Mouse (Mus musculus) retina, embryonic 14.5 days (tissue): ENCODE data around the gene B230219D22Rik.

Experiments
- DNase-seq: peaks from one replicate; pipeline ENCODE4 v3.0.0-alpha.2; 2015; ENCODE audit warnings: low spot score

The B230219D22Rik gene

DNA sequence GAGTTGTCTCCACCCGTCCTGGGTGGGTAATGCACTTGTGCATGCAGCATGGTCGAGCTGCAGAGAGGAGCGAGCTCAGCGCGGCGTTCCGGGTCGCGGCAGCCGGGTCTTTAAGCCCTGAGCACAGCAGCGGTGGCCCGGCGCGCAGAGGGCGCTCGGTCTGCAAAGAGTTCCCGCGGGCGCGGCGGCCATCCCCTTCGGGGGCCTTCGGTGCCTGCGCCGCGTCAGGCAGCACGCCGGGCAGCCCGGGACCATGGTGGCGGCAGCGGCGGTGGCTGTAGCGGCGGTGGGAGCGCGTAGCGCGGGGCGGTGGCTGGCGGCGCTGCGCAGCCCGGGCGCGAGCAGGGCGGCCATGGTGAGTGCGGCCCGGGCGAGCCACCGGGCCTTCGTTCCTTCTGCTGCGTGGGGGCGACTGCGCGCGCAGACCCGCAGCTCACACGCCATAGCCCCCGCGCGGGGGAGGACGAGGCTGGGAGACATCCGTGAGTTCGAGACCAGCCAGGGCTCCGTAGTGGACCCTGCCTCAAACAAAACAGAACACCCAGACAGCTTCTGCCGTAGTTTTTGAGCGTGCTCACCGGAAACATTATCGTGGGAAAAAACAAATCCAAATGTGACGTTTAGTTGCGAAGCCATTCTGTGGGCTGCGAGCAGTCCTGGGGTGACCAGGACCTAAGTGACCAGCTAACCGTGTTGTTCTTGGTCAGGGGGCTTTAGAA is 34.4 kb downstream of the B230219D22Rik start, which contains the start of gene Pcbd2:
TSS of gene Pcbd2 (plus strand) at position 249 of the 719 bp plus-strand sequence.
- peak; percentile 85 for DNase-seq

DNA sequence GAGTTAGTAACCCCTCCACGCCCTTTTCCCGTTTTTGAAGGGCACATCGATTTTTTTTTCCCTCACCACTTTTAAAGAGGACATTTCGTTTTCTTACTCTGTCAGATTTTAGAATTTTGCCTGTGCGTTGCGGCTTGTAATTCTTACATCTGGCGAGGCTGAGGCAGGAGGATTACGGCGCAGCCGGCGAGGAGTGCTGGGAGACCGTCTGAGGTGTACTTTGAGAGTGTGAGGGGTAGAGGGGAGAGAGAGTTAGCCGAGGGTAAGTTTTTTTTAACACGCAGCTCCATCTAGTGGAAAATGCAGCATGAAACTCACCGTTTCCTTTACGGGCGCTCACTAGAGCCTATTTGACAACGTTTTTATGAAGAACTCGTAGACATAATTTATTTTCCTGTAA is 34.9 kb downstream of the B230219D22Rik start:
- DNase-seq: peak; percentile 83

DNA sequence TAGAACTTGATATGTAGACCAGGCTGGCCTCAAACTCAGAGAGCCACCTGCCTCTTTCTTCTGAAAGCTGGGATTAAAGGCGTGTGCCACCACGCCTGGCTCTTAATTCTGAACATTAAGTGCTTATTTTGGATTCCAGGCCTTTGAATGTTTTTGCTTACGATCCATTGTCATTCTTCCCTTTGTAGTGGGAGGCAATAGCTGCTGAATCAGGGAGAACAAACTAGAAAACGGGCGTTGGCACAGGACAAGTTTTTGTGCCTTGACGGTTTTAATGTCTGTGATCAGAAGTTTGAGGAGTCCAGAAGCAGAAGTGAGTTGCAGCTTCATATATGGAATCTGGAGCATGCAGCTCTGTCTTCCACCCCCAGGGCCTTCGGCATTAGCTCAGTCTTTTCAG is 37.8 kb downstream of the B230219D22Rik start:
- no peak for DNase-seq

DNA sequence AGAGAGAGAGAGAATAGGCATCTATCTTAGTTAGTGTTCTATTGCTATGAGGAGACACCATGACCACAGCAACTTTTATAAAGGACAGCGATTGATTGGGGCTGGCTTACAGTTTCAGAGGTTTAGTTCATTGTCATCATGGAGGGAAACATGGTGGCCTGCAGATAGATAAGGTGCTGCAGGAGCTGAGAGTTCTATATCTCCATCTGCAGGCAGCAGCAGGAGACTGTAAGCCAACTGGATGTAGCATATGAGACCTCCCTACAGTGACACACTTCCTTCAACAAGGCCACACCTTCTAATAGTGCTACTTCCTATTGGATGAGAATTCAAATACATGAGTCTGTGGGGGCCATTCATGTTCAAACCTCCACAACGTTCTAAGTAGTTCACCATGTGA is 39.2 kb downstream of the B230219D22Rik start:
- DNase-seq: no peak

DNA sequence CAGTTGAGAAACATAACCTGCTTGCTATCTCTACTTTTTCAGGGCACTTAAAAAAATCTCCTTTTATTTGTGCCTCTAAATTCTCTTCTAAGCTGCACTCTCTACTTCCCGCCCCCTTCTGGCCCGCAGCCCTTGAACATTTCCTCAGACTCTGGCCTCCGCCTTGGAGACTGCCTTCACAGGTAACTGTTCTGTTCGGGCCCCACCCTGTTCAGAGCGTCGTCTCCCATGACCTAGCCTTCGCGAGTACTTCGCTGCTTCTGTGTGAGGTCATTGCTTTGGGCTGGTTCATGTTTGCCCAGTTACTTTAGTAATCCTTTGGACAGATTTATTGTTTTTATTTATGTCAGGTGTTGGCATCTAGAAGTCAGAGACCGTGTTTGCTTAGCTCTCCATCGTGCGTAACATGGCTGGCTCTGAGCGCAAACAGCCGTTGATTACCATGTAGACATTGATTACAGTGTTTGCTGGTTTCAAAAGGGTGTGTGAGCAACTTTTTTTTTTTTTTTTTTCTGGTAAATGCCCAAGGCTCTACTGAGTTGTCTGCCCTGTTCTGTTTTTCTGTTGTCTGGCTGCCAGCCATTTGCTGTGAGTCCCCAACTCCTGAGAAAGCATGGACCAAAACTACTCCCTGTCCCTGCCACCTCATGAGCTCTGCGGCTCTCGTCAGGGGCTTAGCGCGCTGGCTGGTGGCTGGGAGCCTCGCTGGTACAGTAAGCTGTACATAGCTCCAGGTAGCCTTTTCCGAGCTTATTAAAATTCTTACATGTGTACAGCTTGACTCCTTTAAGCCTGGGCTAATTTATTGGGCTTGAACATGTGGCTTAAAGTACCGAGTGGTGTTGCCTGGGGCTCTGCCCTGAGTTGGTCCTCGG is 40.9 kb downstream of the B230219D22Rik start:
- DNase-seq: no peak

DNA sequence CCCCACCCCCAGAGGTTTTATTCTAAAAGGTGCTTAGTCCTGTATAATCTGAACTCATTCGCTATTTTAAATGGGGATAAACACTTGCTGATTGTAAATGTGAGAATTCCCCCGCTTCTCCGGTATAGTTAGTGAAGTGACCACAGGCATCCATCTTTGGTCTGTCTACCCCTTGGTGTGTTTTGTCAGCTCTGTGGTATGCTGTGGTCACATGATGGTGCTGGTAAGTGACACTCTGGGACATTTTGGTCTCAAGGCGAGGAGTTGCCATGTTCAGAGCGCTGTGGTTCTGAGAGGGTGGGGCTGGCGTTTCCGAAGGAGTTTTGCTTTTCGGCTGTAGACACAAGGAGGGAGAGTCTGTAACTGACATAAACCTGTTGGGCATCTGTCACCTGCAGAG is 45.0 kb downstream of the B230219D22Rik start:
- no peak for DNase-seq

DNA sequence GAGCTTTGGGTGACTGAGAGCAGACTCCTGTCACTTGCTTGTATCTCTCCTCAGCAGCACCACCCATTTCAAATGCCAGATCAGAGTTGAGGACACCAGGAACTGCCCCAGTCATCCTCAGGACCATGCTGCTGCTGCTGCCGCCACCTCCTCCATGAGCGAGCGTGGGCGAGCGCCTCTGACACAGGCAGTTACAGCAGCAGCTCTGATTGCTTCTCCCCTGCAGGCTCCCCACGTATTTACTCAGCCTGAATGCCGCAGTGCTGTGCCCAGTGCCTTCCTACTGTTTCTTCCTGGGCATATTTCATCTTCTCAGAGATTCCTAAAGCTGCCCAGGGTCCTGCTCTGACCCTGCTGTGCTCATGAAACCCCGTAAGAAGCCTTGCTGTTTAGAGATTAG is 49.4 kb downstream of the B230219D22Rik start:
- no peak for DNase-seq
